In genomic region chr5:34188856-34189255, GRCm38 (mm10) we compare ENCODE assay signal across 9 mouse cellular contexts. TPM values are rescaled to one million over a fixed set of nuclear protein-coding genes. Genes with fewer than 3 reads are reported as not detected.
A peak's percentile ranks its signal among the peaks of the same experiment; 100 is the strongest.
DNase-seq lines count a peak whose midpoint lies in the region; ATAC-seq and TF ChIP-seq lines count a peak whose summit lies in the region.
"Had no signal": no experiment of that assay in that cellular context is flagged by ENCODE, and none has a peak within 500 bp of the region (broad histone marks: within the 10 kb centered on the region; RNA-seq: fewer than 3 reads in every experiment).

No protein-coding gene starts in this region.

- H3K9me3 ChIP-seq in embryonic facial prominence, embryonic 10.5 days = no peaks in the 10 kb centered on the region
- H3K9me3 ChIP-seq in hindbrain, embryonic 11.5 days (ENCODE audit: control insufficient read depth, low read length) = no peaks in the 10 kb centered on the region
- H3K9me3 ChIP-seq in midbrain, embryonic 15.5 days = no peaks in the 10 kb centered on the region

- peak overlapping the region; percentile 87 for H3K4me3 ChIP-seq in layer of hippocampus, adult 2 months
- peak overlapping the region; percentile 95; the same call in 1 of the 2 replicates for H3K4me3 ChIP-seq in embryonic facial prominence, embryonic 10.5 days
- no peak overlapping the region for H3K4me3 ChIP-seq in hindbrain, embryonic 11.5 days (ENCODE audit: low read depth, low read length)
- peak overlapping the region; percentile 89 for H3K4me3 ChIP-seq in midbrain, embryonic 15.5 days

- peak overlapping the region; percentile 96 for H3K27ac ChIP-seq in layer of hippocampus, adult 2 months
- H3K27ac ChIP-seq in embryonic facial prominence, embryonic 10.5 days (replicated peaks) = no peak overlapping the region
- no peak overlapping the region for H3K27ac ChIP-seq in hindbrain, embryonic 11.5 days (ENCODE audit: low read depth, low read length)
- no peak overlapping the region for H3K27ac ChIP-seq in midbrain, embryonic 15.5 days

- TF ChIP-seq CTCF in layer of hippocampus, adult 2 months (conservative IDR thresholded peaks at IDR 0.05) = no peak

- no peak overlapping the region for H3K9ac ChIP-seq in hindbrain, embryonic 11.5 days (ENCODE audit: low read depth, low read length)
- peak overlapping the region; percentile 66; the same call in 1 of the 2 replicates for H3K9ac ChIP-seq in midbrain, embryonic 15.5 days

- no peak for DNase-seq in layer of hippocampus, adult 2 months (ENCODE audit: low spot score in 2 of 2)
- no peak for DNase-seq in layer of hippocampus, adult 18-20 months (ENCODE audit: low spot score in 2 of 2)
- DNase-seq in embryonic facial prominence, embryonic 10.5 days (ENCODE audit: low spot score) = no peak
- DNase-seq in hindbrain, embryonic 11.5 days (ENCODE audit: low spot score) = no peak
- no peak for DNase-seq in embryo, embryonic 11 days
- no peak for DNase-seq in right cerebral cortex, postnatal 10 days (ENCODE audit: low spot score in 2 of 2)
- DNase-seq in lung, postnatal 4 days = no peak
- DNase-seq: right cerebral cortex, postnatal 4 days had no signal

- 0 out of 2 replicates have a peak overlapping the region, but pooled peaks have one; percentile 3 for H3K4me2 ChIP-seq in hindbrain, embryonic 11.5 days (replicated peaks; ENCODE audit: low read depth, low read length)
- H3K4me2 ChIP-seq in midbrain, embryonic 15.5 days = peak overlapping the region; percentile 78

- 0 out of 2 replicates have a peak, but pooled peaks cover 1% of the 10 kb centered on the region for H3K36me3 ChIP-seq in embryonic facial prominence, embryonic 10.5 days (replicated peaks)
- no peaks in the 10 kb centered on the region for H3K36me3 ChIP-seq in hindbrain, embryonic 11.5 days (ENCODE audit: control insufficient read depth, insufficient read depth, low read length)
- H3K36me3 ChIP-seq in midbrain, embryonic 15.5 days (replicated peaks) = no peaks in the 10 kb centered on the region

- no peak for ATAC-seq in hindbrain, embryonic 11.5 days (ENCODE audit: low FRiP score)
- no peak for ATAC-seq in midbrain, embryonic 15.5 days (replicated peaks)

- H3K27me3 ChIP-seq in embryonic facial prominence, embryonic 10.5 days (replicated peaks; ENCODE audit: low read depth, poor library complexity, severe bottlenecking) = peaks cover 16% of the 10 kb centered on the region; the same call in 1 of the 2 replicates
- H3K27me3 ChIP-seq in hindbrain, embryonic 11.5 days (ENCODE audit: control insufficient read depth, insufficient read depth, low read length) = 0 out of 2 replicates have a peak, but pooled peaks cover 2% of the 10 kb centered on the region
- H3K27me3 ChIP-seq in midbrain, embryonic 15.5 days (replicated peaks) = no peaks in the 10 kb centered on the region

- peaks cover 38% of the 10 kb centered on the region for H3K4me1 ChIP-seq in embryonic facial prominence, embryonic 10.5 days
- H3K4me1 ChIP-seq in hindbrain, embryonic 11.5 days (replicated peaks; ENCODE audit: control insufficient read depth, insufficient read depth, low read length) = peaks cover 12% of the 10 kb centered on the region
- peaks cover 41% of the 10 kb centered on the region for H3K4me1 ChIP-seq in midbrain, embryonic 15.5 days

- WGBS in embryonic facial prominence, embryonic 10.5 days = 80% methylated on average over 2 of the region's 2 CpGs
- 83% methylated on average over 2 of the region's 2 CpGs for WGBS in hindbrain, embryonic 11.5 days
- WGBS in midbrain, embryonic 15.5 days = 74% methylated on average over 2 of the region's 2 CpGs

RNA-seq across cellular contexts. Expression of gene Mxd4, which starts 1.3 kb away (rescaled TPM):
- total RNA-seq in layer of hippocampus, adult 2 months (2021) = 10 to 100 TPM; 84.9 to 94.7 TPM
- 10 to 100 TPM; 84.6 to 86.5 TPM for total RNA-seq in layer of hippocampus, adult 18-20 months (2021)
- 18.7 and 23.0 TPM in 2 replicates for polyA plus RNA-seq in embryonic facial prominence, embryonic 10.5 days (2016; fragmentation: Nextera tagmentation; extraction: Ambion mirVana)
- 23.7 and 29.2 TPM in 2 replicates for polyA plus RNA-seq in hindbrain, embryonic 11.5 days (2014; fragmentation: Nextera tagmentation; extraction: Ambion mirVana)
- polyA plus RNA-seq in midbrain, embryonic 15.5 days (2015; fragmentation: Nextera tagmentation; extraction: Ambion mirVana) = 35.0 and 38.1 TPM in 2 replicates

RNA-seq across cellular contexts. Expression of gene Haus3, which starts 19.5 kb away (rescaled TPM):
- total RNA-seq in layer of hippocampus, adult 2 months (2021) = 1 to 10 TPM; 6.4 to 7.3 TPM
- 1 to 10 TPM; 6.3 to 7.5 TPM for total RNA-seq in layer of hippocampus, adult 18-20 months (2021)
- polyA plus RNA-seq in embryonic facial prominence, embryonic 10.5 days (2016; fragmentation: Nextera tagmentation; extraction: Ambion mirVana) = 53.0 and 60.0 TPM in 2 replicates
- polyA plus RNA-seq in hindbrain, embryonic 11.5 days (2014; fragmentation: Nextera tagmentation; extraction: Ambion mirVana) = 44.1 and 46.9 TPM in 2 replicates
- 11.7 and 11.9 TPM in 2 replicates for polyA plus RNA-seq in midbrain, embryonic 15.5 days (2015; fragmentation: Nextera tagmentation; extraction: Ambion mirVana)

RNA-seq across cellular contexts. Expression of gene Poln, which starts 19.6 kb away (rescaled TPM):
- 1 to 10 TPM in 1 of 2 experiments, under 1 TPM in 1; 0.61 to 1.0 TPM for total RNA-seq in layer of hippocampus, adult 2 months (2021)
- 1 to 10 TPM; 1.1 to 1.3 TPM for total RNA-seq in layer of hippocampus, adult 18-20 months (2021)
- polyA plus RNA-seq in embryonic facial prominence, embryonic 10.5 days (2016; fragmentation: Nextera tagmentation; extraction: Ambion mirVana) = 0.67 and 0.69 TPM in 2 replicates
- 0.26 and 1.2 TPM in 2 replicates for polyA plus RNA-seq in hindbrain, embryonic 11.5 days (2014; fragmentation: Nextera tagmentation; extraction: Ambion mirVana)
- polyA plus RNA-seq in midbrain, embryonic 15.5 days (2015; fragmentation: Nextera tagmentation; extraction: Ambion mirVana) = 0.27 and 0.52 TPM in 2 replicates
